Mouse (Mus musculus) bone marrow, adult 2 months (tissue): ENCODE measurements at regions not wholly inside any gene's neighbourhood (a gene's known extent, or its start where the extent isn't known, plus 50 kb on each side); places are given as distances from the start of the nearest gene placed in this dataset.

ENCODE experiments used
- CTCF ChIP-seq: fragments of 200-500 bp; IDR thresholded peaks from 2 replicates; pipeline ENCODE4 v1.5.1; 2011; ENCODE audit warnings: low read length, control low read depth; ENCODE audit not compliant: control insufficient read depth, insufficient read depth
- POLR2A ChIP-seq: fragments of 200-500 bp; IDR thresholded peaks from 2 replicates; pipeline ENCODE4 v1.6.1; 2011; ENCODE audit warnings: low read depth, mild to moderate bottlenecking, control low read depth, low read length, borderline replicate concordance; ENCODE audit not compliant: control insufficient read depth

GRCm38 (mm10) chr2:75392041-75392440, 267.0 kb upstream of the Hnrnpa3 start:
- no peak for TF ChIP-seq CTCF
- no peak for TF ChIP-seq POLR2A
